Mouse (Mus musculus) heart, postnatal 10 days (tissue): ENCODE data around the gene Pacsin1. TPM values are rescaled to one million over a fixed set of nuclear protein-coding genes. Genes with fewer than 3 reads are reported as not detected.
A peak's percentile ranks its signal among the peaks of the same experiment; 100 is the strongest.
"Not testable (repeated sequence)": the region's sequence is repeated elsewhere in the genome, so short reads cannot be mapped to it uniquely, and the experiment has no call there.

Experiments used
- DNase-seq, 2 experiments: peaks; one replicate each; pipeline ENCODE4 v3.0.0; 2021
- intact Hi-C: fragments of 180-260 bp; cut with DNase I; formaldehyde crosslinking; loops from one replicate; pipeline ENCODE4 v1.15.1; 2025
- total RNA-seq, 2 experiments: library from RNA; stranded (reverse); gene quantifications; 2 replicates each; pipeline ENCODE4 v1.2.3; 2021

The Pacsin1 gene
- total RNA-seq, 2 experiments from 2014 or later = 0.05 to 0.20 TPM

DNA sequence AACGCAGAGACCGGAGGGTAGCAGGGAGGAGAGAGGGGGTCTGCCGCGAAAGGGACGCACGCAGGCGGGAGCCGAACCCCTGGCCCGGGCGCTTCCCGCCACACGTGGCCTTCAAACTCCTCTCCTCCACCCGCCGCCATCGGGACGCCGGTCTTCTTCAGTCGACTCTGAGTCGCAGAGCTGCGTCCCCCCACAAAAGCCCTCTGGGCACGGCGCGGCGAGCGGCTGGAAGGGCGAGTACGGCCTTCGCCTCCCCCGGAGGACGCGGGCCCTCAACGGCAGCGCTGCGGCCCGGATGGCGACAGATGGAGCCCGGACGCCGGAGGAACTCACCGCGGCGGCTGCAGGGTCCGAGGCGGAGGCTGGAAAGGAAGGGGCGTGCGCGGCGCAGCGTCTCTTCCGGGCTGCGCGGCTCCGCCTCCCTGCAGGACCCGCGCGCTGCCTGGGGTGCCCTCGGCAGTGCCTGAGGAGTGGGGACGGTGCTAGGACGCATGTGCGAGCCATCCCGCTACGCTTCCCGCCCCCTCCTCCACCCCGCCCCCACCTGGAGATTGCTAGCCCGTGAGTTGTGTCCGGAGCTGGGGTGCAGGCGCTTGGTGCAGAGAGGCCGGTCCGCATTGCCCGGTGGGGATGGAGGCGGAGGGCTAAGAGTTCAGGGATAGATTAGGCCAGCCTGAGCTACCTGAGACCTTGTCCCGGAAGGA is 20.3 kb upstream of the Pacsin1 start, which contains the start of gene RPS10-NUDT3:
RPS10-NUDT3 (minus strand) TSS at position 352 of the 704 bp plus-strand sequence.
- DNase-seq = peak; percentile 92
- intact Hi-C loops = no loop called here

GRCm38 (mm10) chr17:27635575-27635903 is 19.8 kb upstream of the Pacsin1 start:
- intact Hi-C loops, DNase-seq: not testable (repeated sequence)

GRCm38 (mm10) chr17:27636132-27637020 is 18.9 kb upstream of the Pacsin1 start, which contains the start of gene Rps10:
Gene Rps10 (minus strand): TSS chr17:27636669.
- intact Hi-C loops = no loop called here
- DNase-seq = no peak

- DNase-seq = no peak
- intact Hi-C loops = no loop called here
These were observed 18.0 kb upstream of the Pacsin1 start for GRCm38 (mm10) chr17:27637333-27637732.

DNA sequence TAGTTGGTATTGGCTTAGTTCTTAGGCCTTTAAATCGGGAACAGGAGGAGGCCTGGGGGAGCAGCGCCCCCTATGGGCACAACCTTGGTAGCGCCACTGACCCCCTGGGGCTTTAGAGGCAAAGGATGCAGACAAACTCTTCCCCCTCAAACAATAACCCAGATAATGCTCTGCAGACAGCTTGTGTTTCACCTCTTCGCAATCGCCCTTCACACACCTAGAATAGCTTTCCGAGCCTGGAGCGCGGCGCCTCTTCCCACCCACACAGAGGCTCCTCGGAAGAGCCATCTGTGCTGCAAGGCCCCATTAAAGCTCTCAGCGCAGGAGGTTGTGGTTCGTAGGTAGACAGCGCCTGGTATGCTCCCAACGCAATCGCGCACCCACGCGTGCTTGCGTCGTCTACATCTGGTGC is 16.4 kb upstream of the Pacsin1 start:
- intact Hi-C loops = no loop called here
- DNase-seq = no peak

DNA sequence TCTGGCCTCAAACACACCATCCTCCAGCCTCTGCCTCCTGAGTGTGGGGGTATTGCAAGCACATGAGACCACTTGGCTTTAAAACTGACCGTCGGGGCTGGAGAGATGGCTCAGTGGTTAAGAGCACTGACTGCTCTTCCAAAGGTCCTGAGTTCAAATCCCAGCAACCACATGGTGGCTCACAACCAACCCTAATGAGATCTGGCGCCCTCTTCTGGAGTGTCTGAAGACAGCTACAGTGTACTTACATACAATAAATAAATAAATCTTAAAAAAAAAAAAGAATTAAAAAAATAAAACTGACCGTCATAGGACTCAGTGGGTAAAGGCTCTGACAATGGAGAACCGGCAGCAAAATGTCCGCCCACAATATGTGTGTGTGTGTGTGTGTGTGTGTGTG is 15.5 kb upstream of the Pacsin1 start:
- DNase-seq, intact Hi-C loops: not testable (repeated sequence)

DNA sequence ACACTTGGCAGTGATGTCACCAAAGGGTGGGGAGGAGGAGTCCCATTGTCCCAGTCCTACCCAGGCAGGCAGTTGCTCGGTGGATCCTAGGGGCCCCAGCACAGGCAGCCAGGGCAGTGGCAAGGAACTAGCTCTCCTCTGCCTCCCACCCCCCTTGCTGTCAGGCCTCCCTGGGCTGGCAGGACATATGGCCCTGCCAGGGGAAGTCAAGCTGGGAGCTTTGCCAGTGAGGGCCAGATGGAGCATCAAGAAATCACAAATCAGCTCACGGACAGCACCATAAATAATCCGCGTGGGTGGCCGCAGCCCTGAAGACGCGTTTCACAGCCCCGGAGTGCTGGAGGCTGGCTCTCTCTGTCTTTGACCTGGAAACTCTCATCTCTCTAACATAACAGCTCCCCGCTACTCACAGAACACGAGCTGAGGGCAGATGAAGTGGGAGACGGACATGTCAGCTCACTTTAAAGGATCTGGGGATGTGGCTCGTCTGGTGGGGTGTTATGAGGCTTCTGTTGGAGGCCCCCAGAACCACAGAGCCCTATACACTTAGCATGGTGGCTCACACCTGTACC is 12.7 kb upstream of the Pacsin1 start:
- DNase-seq = no peak
- intact Hi-C loops = no loop called here

GRCm38 (mm10) chr17:27643101-27643500 is 12.2 kb upstream of the Pacsin1 start:
- DNase-seq = no peak
- intact Hi-C loops = no loop called here

- intact Hi-C loops = no loop called here
- no peak for DNase-seq
These were observed 11.6 kb upstream of the Pacsin1 start for GRCm38 (mm10) chr17:27643756-27644155.

GRCm38 (mm10) chr17:27644572-27644971 is 10.7 kb upstream of the Pacsin1 start:
- intact Hi-C loops = no loop called here
- no peak for DNase-seq

GRCm38 (mm10) chr17:27645807-27646206 is 9.5 kb upstream of the Pacsin1 start:
- intact Hi-C loops = no loop called here
- DNase-seq = no peak

GRCm38 (mm10) chr17:27650160-27650559 is 5.1 kb upstream of the Pacsin1 start:
- intact Hi-C loops = loop anchor here (2.0 kb wide), 1 partner anchor 111 kb away; no protein-coding TSS in a partner anchor
- DNase-seq = peak; percentile 41 to 60

DNA sequence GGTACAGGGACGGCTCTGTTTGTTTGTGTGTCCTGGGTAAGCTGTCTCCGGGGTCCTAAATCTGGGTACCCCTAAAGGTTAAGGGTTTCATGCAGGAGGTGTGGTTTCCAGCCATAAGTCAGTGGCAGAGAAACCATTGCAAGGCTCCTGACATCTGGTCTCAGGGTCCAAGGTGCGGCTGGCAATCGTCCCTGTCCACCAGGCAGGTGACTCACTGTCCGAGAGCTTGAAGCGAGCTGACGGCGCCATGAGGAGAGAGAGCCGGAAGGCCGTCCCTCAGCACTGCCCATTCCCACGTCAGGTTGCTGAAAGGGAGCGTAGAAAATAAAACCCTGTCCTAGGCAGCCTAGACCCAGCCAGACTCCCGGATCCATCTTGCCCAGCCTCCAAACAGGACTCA is 4.7 kb upstream of the Pacsin1 start:
- intact Hi-C loops = loop anchor here (2.0 kb wide), 1 partner anchor 110 kb away; no protein-coding TSS in a partner anchor
- no peak for DNase-seq

DNA sequence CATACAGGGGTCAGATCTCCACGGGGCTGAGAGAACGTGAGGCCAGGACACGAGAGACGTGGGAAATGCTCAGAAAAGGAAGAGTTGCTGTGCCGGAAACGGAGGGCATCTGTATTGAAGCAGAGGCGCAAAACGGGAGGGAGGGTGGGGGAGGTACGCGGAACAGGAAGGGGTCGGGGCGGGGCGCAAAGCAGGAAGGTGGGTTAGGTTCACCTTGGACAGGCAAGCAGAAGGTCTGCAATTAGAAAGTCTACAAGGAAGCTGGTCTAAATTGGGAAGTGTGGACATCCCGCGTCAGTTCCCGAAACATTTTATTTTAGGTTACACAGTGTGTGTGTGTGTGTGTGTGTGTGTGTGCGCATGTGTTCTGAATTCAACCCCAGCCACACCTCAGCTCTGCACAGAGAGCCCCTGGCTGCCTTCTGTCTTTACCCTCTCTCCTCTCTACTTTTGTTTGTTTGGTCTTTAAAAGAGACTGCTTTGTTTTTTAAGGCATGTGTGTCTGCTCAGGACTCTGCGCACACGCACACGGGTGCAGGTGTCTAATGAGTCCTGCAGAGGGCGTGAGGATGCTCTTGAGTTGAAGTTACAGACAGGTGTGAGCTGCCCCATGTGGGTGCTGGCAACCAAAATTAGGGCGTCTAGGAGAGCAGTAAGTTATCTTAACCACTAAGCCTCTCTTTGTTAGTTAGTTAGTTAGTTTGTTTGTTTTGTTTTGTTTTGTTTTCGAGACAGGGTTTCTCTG is 3.1 kb upstream of the Pacsin1 start:
- no peak for DNase-seq
- intact Hi-C loops = no loop called here

GRCm38 (mm10) chr17:27653253-27653959 is 1.9 kb upstream of the Pacsin1 start:
- intact Hi-C loops = no loop called here
- no peak for DNase-seq

- intact Hi-C loops = no loop called here
These were observed 696 bp downstream of the Pacsin1 start for GRCm38 (mm10) chr17:27656011-27656399.

GRCm38 (mm10) chr17:27656414-27656813 is 1.1 kb downstream of the Pacsin1 start:
- intact Hi-C loops = no loop called here
- no peak for DNase-seq

More at GRCm38 (mm10) chr17:27656011-27656399, 696 bp downstream of the Pacsin1 start:
- DNase-seq = no peak

GRCm38 (mm10) chr17:27657123-27657522 is 1.8 kb downstream of the Pacsin1 start:
- intact Hi-C loops = no loop called here
- DNase-seq = no peak

GRCm38 (mm10) chr17:27658767-27659166 is 3.5 kb downstream of the Pacsin1 start:
- DNase-seq = no peak
- intact Hi-C loops = no loop called here

- intact Hi-C loops = no loop called here
- no peak for DNase-seq
These were observed 16.4 kb downstream of the Pacsin1 start for GRCm38 (mm10) chr17:27671720-27672119.
